Mouse (Mus musculus): ENCODE data around the gene Cul3.

DNA sequence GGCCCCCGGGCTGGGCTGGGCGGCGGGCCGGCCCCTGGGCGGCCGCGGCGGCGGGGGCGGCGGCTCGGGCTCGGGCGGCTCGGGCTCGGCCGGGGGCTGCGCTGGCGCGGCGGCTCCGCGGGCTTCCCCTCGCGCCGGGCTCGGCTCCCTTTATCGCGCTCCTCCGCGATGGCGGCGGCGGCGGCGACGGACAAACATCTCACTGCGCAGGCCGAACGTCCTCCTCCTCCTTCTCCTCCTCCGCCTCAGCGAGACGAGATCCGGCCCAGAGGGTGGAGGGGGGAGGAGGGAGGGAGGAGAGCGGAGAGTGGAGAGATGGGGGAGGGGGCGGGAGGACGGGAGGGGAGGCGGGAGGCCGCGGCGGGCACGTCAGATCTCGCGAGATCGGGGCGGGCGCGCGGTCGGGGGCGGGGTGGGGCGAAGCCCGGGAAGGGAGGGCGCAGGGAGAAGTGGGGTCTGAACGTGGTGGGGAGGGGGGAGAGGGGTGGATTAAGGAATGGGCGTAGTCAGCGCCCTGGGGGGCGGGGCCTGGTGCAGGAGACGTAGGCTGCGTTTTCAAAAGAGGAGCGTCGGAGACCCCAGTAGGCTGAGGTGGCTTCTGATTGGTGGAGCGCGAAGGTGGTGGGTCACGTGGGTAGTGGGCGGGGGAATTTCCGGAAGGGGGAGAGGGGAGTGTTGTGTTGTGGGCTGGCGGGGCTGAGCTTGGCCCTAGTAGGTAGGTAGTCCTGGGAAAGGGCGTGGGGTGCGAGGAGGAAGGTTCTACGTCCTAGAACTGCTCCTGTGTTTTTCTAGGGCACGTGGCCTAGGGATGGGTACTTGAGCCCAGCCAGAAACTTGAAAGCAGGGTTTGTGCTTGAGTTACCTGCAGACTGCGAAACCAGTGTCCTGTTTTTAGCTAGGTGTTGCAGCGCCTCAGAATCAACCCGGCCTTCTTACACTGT, at the start of gene Cul3:
- no peak for TF ChIP-seq CTCF (IDR thresholded peaks at IDR 0.05; ENCODE audit: borderline replicate concordance, insufficient read depth, low read depth, low read length)
- TF ChIP-seq POLR2A (IDR thresholded peaks at IDR 0.05; ENCODE audit: borderline replicate concordance, insufficient read depth, low read length): peak; percentile 84
